Mouse (Mus musculus): Measurements from ENCODE around the gene Setdb1. TPM values are rescaled to one million over a fixed set of nuclear protein-coding genes. Genes with fewer than 3 reads are reported as not detected.

Setdb1 gene
- polyA plus RNA-seq, 1 experiment, result 11.5 TPM

DNA sequence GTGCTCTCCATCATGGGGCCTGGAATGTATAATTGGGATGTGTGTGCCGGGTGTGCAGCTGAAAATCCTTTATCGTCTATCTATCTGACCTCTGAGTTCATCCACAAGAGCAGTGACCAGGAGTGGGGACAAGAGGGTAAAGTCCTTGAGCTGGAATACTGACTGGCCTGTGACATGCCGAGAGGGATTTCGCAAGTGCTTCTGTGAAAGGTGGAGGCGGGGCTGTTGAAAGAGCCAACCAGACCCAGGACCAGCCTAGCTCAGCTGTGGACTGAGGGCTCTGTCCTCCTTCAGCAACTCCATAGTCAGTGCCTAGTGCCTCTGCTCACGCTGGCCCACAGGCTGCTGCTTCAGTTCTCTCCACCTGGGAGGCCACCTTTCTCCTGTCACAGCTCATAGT, 38.5 kb downstream of the Setdb1 start:
- Histone ChIP-seq H3K4me3 (no peak overlapping the region), H3K4me2 (ENCODE audit: low read depth) (no peak overlapping the region), H3K36me3 (ENCODE audit: control insufficient read depth, insufficient read depth) (peaks cover 41% of the 10 kb centered on the region), H3K27me3 (ENCODE audit: control insufficient read depth, insufficient read depth, insufficient read length) (no peaks in the 10 kb centered on the region), H3K79me2 (ENCODE audit: control insufficient read depth, insufficient read depth) (peaks cover 52% of the 10 kb centered on the region), H3ac (ENCODE audit: control insufficient read depth, insufficient read length) (no peak overlapping the region)
- TF ChIP-seq TCF3 (IDR thresholded peaks at IDR 0.05; ENCODE audit: insufficient read length, low read depth) (no peak), CEBPB (IDR thresholded peaks at IDR 0.05; ENCODE audit: insufficient read depth, poor library complexity, severe bottlenecking) (peak; percentile 74), POLR2A (IDR thresholded peaks at IDR 0.05; ENCODE audit: insufficient read length, low read depth) (peak; percentile 15), TCF12 (IDR thresholded peaks at IDR 0.05; ENCODE audit: insufficient read depth, poor library complexity, severe bottlenecking) (no peak), USF1 (IDR thresholded peaks at IDR 0.05; ENCODE audit: low read depth) (no peak)

DNA sequence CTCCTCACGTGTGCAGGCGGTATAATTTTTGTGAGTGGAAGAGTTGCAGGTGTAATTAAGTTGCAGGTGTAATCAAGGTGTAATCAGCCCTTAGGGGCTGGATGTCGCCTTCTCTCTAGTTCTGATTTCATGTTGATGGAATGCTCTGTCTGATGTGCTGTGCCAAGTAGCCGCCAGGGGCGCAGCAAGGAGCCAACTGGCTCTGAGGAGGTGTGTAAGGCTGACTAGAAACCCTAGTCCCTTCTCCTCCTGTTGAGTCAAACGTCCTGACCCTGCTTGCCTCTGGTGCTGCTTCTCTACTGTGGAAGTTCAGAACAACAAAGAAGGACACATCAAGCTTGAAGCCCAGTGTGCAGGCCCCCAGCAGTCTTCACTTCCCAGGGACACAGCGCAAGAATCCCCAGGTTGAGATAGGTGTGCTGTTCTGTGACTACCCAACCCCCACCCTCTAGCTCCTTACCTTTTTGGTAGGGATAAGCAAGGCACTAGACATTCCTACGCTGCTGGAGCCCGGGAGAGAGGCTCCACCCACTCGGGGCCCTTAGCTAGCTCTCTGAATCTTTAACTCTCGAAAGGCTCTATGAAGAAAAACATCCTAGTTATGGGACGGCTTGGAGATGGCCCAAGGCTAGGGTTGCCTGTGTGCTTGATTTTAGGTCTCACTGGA, 39.5 kb downstream of the Setdb1 start:
- TF ChIP-seq MYOG (IDR thresholded peaks at IDR 0.05; ENCODE audit: control insufficient read depth in 1 of 3, insufficient read depth in 1 of 3, insufficient read length in 2 of 3, low read depth in 2 of 3), result no peak
- peak in 1 of 3 experiments; percentile 15 for TF ChIP-seq MYOD1 (IDR thresholded peaks at IDR 0.05; ENCODE audit: control insufficient read depth in 1 of 3, insufficient read length in 2 of 3, low read depth in 2 of 3)
- Histone ChIP-seq H3ac (ENCODE audit: control insufficient read depth, insufficient read length) (no peak overlapping the region), H3K27me3 (ENCODE audit: control insufficient read depth, insufficient read depth, insufficient read length) (no peaks in the 10 kb centered on the region), H3K4me3 (peak overlapping the region; percentile 54), H3K4me2 (ENCODE audit: low read depth) (peak overlapping the region; percentile 90), H3K79me2 (ENCODE audit: control insufficient read depth, insufficient read depth) (peaks cover 52% of the 10 kb centered on the region), H3K36me3 (ENCODE audit: control insufficient read depth, insufficient read depth) (peaks cover 31% of the 10 kb centered on the region)

DNA sequence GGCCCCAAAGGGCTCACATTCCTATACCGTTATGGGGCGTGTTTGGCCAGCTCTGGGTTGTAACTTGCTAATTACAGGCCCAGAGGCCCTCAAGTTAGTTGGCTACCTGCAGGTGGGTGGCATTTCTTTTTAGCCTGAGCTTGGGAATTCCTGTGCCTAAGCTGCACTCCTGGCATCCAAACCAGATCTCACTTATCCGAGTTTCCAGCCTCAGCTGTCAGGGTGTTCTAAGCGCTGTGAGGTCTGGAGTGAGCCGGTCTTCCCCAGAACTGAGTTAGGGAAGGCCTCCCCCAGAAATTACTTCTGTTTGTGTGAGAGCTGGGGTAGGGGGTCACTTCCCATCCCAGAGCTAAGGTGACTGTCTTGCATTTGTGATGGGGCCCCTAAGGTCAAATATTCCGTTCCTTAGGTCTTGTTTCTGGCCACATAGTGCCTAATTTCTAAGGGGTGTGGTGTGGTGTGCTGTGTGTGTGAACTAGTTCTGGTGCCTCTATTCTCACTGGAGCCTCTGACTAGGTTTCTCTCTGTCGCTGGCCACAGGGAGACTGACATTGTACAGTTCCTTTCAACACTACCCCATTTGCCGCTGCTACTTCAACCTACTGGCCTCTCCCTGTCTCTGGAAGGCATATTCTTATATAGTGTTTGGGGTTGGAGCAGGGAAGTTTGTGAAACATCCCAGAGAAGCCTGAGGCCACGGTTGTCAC, 41.0 kb downstream of the Setdb1 start:
- Histone ChIP-seq H3K27me3 (ENCODE audit: control insufficient read depth, insufficient read depth, insufficient read length) (no peaks in the 10 kb centered on the region), H3K79me2 (ENCODE audit: control insufficient read depth, insufficient read depth) (peaks cover 52% of the 10 kb centered on the region), H3ac (ENCODE audit: control insufficient read depth, insufficient read length) (peak overlapping the region; percentile 90), H3K36me3 (ENCODE audit: control insufficient read depth, insufficient read depth) (peaks cover 15% of the 10 kb centered on the region), H3K4me3 (peak overlapping the region; percentile 54), H3K4me2 (ENCODE audit: low read depth) (peak overlapping the region; percentile 90)
- TF ChIP-seq MYOD1 (IDR thresholded peaks at IDR 0.05; ENCODE audit: control insufficient read depth in 1 of 3, insufficient read length in 2 of 3, low read depth in 2 of 3) (no peak), REST (IDR thresholded peaks at IDR 0.05; ENCODE audit: insufficient read depth, insufficient read length) (no peak), USF1 (IDR thresholded peaks at IDR 0.05; ENCODE audit: low read depth) (no peak)

DNA sequence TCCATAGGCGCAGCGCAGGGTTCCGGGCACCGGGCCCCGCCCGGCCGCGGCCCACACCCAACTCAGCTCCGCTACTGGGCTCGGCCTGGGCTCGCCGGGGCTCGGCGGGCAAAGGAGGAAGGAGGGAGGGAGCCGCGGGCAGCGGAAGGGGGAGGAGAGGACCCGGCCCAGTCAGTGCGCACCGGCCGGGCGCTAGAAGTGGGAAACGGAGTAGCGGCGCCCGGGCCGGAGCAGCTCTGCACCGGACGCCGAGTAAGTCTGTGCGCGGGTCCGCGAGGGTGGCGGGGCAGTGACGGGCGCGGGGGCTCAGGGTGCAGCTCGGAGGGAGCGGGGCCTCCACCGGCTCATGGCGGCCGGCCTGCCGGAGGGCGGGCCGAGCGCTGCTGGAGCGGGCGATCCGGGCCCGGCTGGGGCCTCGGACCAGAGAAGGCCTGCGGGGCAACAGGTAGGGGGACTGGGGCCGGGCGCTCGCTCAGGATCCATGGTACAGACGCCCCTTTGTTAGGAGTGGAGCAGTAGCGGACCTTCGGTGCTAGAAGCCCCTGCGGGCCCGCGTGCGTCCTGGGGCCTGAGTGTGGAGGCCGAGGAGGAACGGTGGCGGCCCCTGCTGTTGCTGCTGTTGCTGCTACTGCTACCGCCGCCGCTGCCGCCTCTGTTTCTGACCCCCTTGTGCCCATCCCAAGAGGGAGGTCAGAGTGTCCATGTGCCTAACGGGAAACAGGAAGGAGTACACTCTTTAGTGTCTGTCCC, 41.7 kb downstream of the Setdb1 start:
- H3K79me2 ChIP-seq (ENCODE audit: control insufficient read depth, insufficient read depth), result peaks cover 48% of the 10 kb centered on the region
- peak overlapping the region; percentile 90 for H3ac ChIP-seq (ENCODE audit: control insufficient read depth, insufficient read length)
- peak overlapping the region; percentile 54 for H3K4me3 ChIP-seq
- TF ChIP-seq MYOD1 (IDR thresholded peaks at IDR 0.05; ENCODE audit: control insufficient read depth in 1 of 3, insufficient read length in 2 of 3, low read depth in 2 of 3), result peak in 1 of 3 experiments; percentile 24
- TF ChIP-seq USF1 (IDR thresholded peaks at IDR 0.05; ENCODE audit: low read depth), result no peak
- TF ChIP-seq TCF3 (IDR thresholded peaks at IDR 0.05; ENCODE audit: insufficient read length, low read depth), result no peak
- peak; percentile 69 for TF ChIP-seq POLR2A (IDR thresholded peaks at IDR 0.05; ENCODE audit: insufficient read length, low read depth)
- TF ChIP-seq SRF (IDR thresholded peaks at IDR 0.05; ENCODE audit: control insufficient read depth, insufficient read length, low read depth), result no peak
- no peak for TF ChIP-seq REST (IDR thresholded peaks at IDR 0.05; ENCODE audit: insufficient read depth, insufficient read length)
- no peak for TF ChIP-seq E2F4 (IDR thresholded peaks at IDR 0.05; ENCODE audit: insufficient read depth)
- TF ChIP-seq POLR2AphosphoS2 (IDR thresholded peaks at IDR 0.05; ENCODE audit: insufficient read length, low read depth), result peak; percentile 75
- TF ChIP-seq MYOG (IDR thresholded peaks at IDR 0.05; ENCODE audit: control insufficient read depth in 1 of 3, insufficient read depth in 1 of 3, insufficient read length in 2 of 3, low read depth in 2 of 3), result no peak
- TF ChIP-seq TCF12 (IDR thresholded peaks at IDR 0.05; ENCODE audit: insufficient read depth, poor library complexity, severe bottlenecking), result no peak
- TF ChIP-seq CEBPB (IDR thresholded peaks at IDR 0.05; ENCODE audit: insufficient read depth, poor library complexity, severe bottlenecking), result no peak
- no peak for TF ChIP-seq MAX (IDR thresholded peaks at IDR 0.05; ENCODE audit: low read depth)
- H3K4me2 ChIP-seq (ENCODE audit: low read depth), result peak overlapping the region; percentile 90
- no peaks in the 10 kb centered on the region for H3K27me3 ChIP-seq (ENCODE audit: control insufficient read depth, insufficient read depth, insufficient read length)
- H3K36me3 ChIP-seq (ENCODE audit: control insufficient read depth, insufficient read depth), result peaks cover 8% of the 10 kb centered on the region

DNA sequence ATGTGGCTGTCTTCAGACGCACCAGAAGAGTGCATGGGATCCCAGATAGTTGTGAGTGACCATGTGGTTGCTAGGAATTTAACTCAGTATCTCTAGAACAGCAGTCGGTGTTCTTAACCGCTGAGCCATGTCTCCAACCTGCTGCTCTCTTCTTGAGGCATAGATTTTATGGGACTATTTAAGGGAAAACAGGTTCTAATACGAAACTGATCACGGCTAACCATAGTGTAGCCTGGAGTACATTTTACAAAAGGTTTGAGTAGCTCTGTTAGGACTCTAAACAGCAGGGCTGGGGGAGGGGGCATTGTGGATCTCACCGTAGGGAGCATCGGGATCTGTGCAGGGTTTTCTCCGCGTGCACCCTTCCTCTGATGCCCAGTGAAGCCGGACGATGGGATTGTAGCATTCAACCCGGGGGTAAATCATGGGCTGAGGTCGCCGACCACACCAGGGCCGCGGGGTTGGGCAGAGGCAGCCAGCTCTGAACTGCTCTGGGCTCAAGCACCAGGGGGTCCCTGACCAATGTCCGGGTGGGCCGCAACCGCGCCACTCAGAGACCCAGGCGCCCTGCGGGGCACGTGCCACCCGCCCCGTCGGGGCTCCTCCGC, 42.4 kb downstream of the Setdb1 start, which contains the start of gene Cers2:
TSS of gene Cers2 (plus strand) at position 306 of the 608 bp plus-strand sequence.
- H3K27me3 ChIP-seq (ENCODE audit: control insufficient read depth, insufficient read depth, insufficient read length), result no peaks in the 10 kb centered on the region
- H3K4me3 ChIP-seq, result peak within 1 kb of the TSS; percentile 54
- H3ac ChIP-seq (ENCODE audit: control insufficient read depth, insufficient read length), result peak within 1 kb of the TSS; percentile 90
- H3K79me2 ChIP-seq (ENCODE audit: control insufficient read depth, insufficient read depth), result peaks cover 41% of the 10 kb centered on the region
- TF ChIP-seq MAX (IDR thresholded peaks at IDR 0.05; ENCODE audit: low read depth) (no peak), POLR2AphosphoS2 (IDR thresholded peaks at IDR 0.05; ENCODE audit: insufficient read length, low read depth) (no peak), TCF3 (IDR thresholded peaks at IDR 0.05; ENCODE audit: insufficient read length, low read depth) (no peak), POLR2A (IDR thresholded peaks at IDR 0.05; ENCODE audit: insufficient read length, low read depth) (no peak), SRF (IDR thresholded peaks at IDR 0.05; ENCODE audit: control insufficient read depth, insufficient read length, low read depth) (no peak)
- H3K4me2 ChIP-seq (ENCODE audit: low read depth), result peak within 1 kb of the TSS; percentile 90
- peaks cover 4% of the 10 kb centered on the region for H3K36me3 ChIP-seq (ENCODE audit: control insufficient read depth, insufficient read depth)

Measured in myocyte (in vitro differentiated cells).